Mouse (Mus musculus): Measurements from ENCODE around the gene Ddx28. TPM values are rescaled to one million over a fixed set of nuclear protein-coding genes. Genes with fewer than 3 reads are reported as not detected.
A peak's percentile ranks its signal among the peaks of the same experiment; 100 is the strongest.

Ddx28 gene
- total and polyA plus RNA-seq, 2 experiments from 2014 or later: 10.9 to 25.8 TPM

DNA sequence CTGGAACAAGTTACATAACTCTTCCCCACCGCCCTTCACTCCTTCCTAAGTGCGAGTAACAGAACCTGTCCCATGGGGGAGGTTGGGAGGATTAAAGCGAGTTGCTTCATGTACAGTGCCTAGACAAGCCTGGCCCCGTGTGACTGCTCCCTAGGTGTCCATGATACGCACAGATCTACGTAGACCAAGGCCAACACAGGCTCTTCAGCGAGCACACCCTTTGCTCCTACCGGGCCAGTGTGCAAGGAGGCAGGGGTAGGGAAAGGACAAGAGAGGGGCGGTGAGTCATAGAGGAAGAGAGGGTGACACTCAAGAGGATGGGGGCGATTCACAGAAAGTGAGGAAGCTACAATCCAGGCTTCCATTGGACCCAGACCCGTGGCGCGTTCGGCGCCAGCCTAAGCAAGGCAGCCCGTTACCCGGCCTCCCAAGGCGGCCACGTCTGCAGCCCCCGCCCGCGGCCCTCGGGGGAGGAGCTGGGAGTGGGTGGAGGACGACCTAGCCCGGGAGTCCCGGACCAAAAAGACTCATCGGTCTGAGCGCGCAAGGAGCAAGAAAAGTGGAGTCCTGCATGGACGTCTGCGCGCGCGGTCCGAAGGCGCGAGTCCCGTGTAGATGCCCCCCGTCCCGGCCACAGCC lies 46.3 kb downstream of the Ddx28 start:
- H3K4me1 ChIP-seq (ENCODE audit: control insufficient read depth, insufficient read depth): peaks cover 33% of the 10 kb centered on the region

DNA sequence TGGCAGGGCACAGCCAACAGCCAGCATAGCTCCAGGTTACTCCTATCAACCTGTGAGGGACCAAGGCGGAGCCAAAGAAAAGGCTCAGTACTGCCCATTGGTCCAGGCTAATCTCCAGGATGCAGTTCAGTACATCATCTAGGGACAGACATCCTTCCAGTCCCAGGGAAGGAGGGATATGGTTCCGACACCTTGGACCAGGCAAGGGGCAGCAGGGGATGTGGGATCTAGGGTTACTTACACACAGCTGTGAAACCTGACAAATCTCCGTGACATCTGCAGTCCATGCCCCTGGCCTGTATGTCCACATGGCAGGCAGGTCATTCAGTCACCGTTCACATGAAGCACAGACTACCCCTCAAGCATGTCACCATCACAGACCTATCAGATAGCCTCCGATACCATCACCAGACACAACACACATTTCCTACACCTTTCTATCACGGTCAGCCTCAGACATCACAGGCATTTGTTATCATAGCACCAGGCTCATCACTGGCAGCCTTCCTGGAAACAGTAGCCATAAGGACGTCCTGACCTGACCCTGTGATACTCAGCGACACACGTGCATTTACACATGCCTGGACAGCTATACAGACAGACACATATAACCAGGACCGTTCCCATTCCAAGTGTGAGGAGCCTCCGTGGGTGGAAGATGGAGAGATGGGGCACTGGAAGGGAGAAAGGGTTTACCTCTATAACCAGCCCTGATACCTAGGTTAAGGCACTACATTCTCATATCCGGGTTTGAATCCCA lies 47.0 kb downstream of the Ddx28 start:
- TF ChIP-seq EP300 (IDR thresholded peaks at IDR 0.05; ENCODE audit: low read depth) (no peak), CTCF (IDR thresholded peaks at IDR 0.05; ENCODE audit: low read depth) (no peak)
- Histone ChIP-seq H3K9ac (replicated peaks; ENCODE audit: low read depth, low read length) (peak overlapping the region; percentile 77), H3K4me1 (ENCODE audit: control insufficient read depth, insufficient read depth) (peaks cover 33% of the 10 kb centered on the region), H3K4me3 (ENCODE audit: low read depth, low read length) (peak overlapping the region; percentile 87), H3K27ac (ENCODE audit: low read depth) (peak overlapping the region; percentile 95), H3K4me2 (ENCODE audit: low read depth, low read length) (peak overlapping the region; percentile 78), H3K27me3 (ENCODE audit: control insufficient read depth, insufficient read depth, low read length) (no peaks in the 10 kb centered on the region), H3K36me3 (replicated peaks; ENCODE audit: control insufficient read depth, insufficient read depth, low read length) (peaks cover 10% of the 10 kb centered on the region), H3K9me3 (replicated peaks; ENCODE audit: control insufficient read depth, low read length) (no peaks in the 10 kb centered on the region)
- no peak for ATAC-seq (ENCODE audit: insufficient read depth, low read depth)
- DNase-seq (ENCODE audit: low spot score): no peak
- 35% methylated on average over 12 of the region's 12 CpGs for WGBS

More for the DNA sequence above, 46.3 kb downstream of the Ddx28 start:
- Histone ChIP-seq H3K4me3 (ENCODE audit: low read depth, low read length) (peak overlapping the region; percentile 87), H3K27ac (ENCODE audit: low read depth) (peak overlapping the region; percentile 95), H3K9ac (replicated peaks; ENCODE audit: low read depth, low read length) (peak overlapping the region; percentile 77), H3K36me3 (replicated peaks; ENCODE audit: control insufficient read depth, insufficient read depth, low read length) (peaks cover 3% of the 10 kb centered on the region), H3K9me3 (replicated peaks; ENCODE audit: control insufficient read depth, low read length) (no peaks in the 10 kb centered on the region), H3K4me2 (ENCODE audit: low read depth, low read length) (peak overlapping the region; percentile 78), H3K27me3 (ENCODE audit: control insufficient read depth, insufficient read depth, low read length) (no peaks in the 10 kb centered on the region)
- TF ChIP-seq CTCF (IDR thresholded peaks at IDR 0.05; ENCODE audit: low read depth) (no peak), EP300 (IDR thresholded peaks at IDR 0.05; ENCODE audit: low read depth) (no peak)
- peak; percentile 36 for DNase-seq (ENCODE audit: low spot score)
- peak; percentile 64 for ATAC-seq (ENCODE audit: insufficient read depth, low read depth)
- 2% methylated on average over 37 of the region's 40 CpGs for WGBS

DNA sequence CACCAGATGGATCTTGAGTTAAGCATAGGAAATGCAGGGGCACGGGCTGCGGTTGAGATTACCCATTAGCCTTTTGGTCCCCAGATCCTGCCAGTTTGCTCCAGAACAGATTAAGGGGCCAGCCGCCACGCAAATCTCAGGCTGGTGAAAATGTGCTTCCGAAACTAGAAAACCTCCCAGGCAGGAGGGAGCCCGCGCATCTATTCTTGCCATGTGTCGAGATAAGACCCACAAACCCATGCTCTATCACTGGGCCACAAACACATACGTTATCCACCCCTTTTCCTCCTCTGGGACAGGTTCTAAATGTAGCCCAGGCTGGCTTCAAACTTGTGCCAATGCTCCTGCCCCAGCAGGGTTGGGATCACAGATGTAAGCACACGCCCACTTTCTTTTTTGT lies 50.1 kb downstream of the Ddx28 start:
- no peaks in the 10 kb centered on the region for H3K27me3 ChIP-seq (ENCODE audit: control insufficient read depth, insufficient read depth, low read length)
- no peaks in the 10 kb centered on the region for H3K9me3 ChIP-seq (replicated peaks; ENCODE audit: control insufficient read depth, low read length)
- peaks cover 35% of the 10 kb centered on the region for H3K4me1 ChIP-seq (ENCODE audit: control insufficient read depth, insufficient read depth)
- WGBS: 66% methylated on average over 10 of the region's 10 CpGs
- H3K36me3 ChIP-seq (replicated peaks; ENCODE audit: control insufficient read depth, insufficient read depth, low read length): peaks cover 31% of the 10 kb centered on the region
- H3K27ac ChIP-seq (ENCODE audit: low read depth): no peak overlapping the region
- TF ChIP-seq CTCF (IDR thresholded peaks at IDR 0.05; ENCODE audit: low read depth) (no peak), EP300 (IDR thresholded peaks at IDR 0.05; ENCODE audit: low read depth) (no peak)
- no peak overlapping the region for H3K4me3 ChIP-seq (ENCODE audit: low read depth, low read length)
- no peak for ATAC-seq (ENCODE audit: insufficient read depth, low read depth)
- no peak overlapping the region for H3K4me2 ChIP-seq (ENCODE audit: low read depth, low read length)
- no peak overlapping the region for H3K9ac ChIP-seq (replicated peaks; ENCODE audit: low read depth, low read length)
- DNase-seq (ENCODE audit: low spot score): no peak

DNA sequence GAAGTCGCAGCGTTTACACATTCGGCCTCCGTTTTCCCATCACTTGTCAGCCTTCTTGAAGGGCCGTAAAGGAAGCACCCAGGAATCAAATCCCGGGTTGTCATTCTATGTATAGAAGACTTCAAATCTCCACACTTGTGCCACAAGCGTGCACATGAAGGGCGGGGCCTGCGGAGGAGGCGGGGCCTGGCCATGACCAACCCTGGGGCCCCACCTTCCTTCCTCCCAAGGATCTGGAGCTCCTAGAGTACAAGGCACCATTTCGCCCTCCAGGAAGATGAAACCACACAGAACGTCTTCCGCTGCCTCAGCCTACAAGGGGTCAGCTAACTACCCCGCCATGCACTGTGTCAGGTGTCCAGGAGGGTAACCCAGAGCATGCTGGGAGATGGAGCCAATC lies 50.6 kb downstream of the Ddx28 start:
- TF ChIP-seq CTCF (IDR thresholded peaks at IDR 0.05; ENCODE audit: low read depth): no peak
- no peak for TF ChIP-seq EP300 (IDR thresholded peaks at IDR 0.05; ENCODE audit: low read depth)
- H3K36me3 ChIP-seq (replicated peaks; ENCODE audit: control insufficient read depth, insufficient read depth, low read length): peaks cover 35% of the 10 kb centered on the region
- no peak overlapping the region for H3K9ac ChIP-seq (replicated peaks; ENCODE audit: low read depth, low read length)
- no peak overlapping the region for H3K27ac ChIP-seq (ENCODE audit: low read depth)
- no peaks in the 10 kb centered on the region for H3K27me3 ChIP-seq (ENCODE audit: control insufficient read depth, insufficient read depth, low read length)
- WGBS: 84% methylated on average over 14 of the region's 14 CpGs
- ATAC-seq (ENCODE audit: insufficient read depth, low read depth) (no peak), DNase-seq (ENCODE audit: low spot score) (no peak)
- H3K4me1 ChIP-seq (ENCODE audit: control insufficient read depth, insufficient read depth): peaks cover 33% of the 10 kb centered on the region
- no peak overlapping the region for H3K4me2 ChIP-seq (ENCODE audit: low read depth, low read length)
- H3K4me3 ChIP-seq (ENCODE audit: low read depth, low read length): no peak overlapping the region
- H3K9me3 ChIP-seq (replicated peaks; ENCODE audit: control insufficient read depth, low read length): no peaks in the 10 kb centered on the region

Other genes with a start within 250 kb of the Ddx28 start
- 8.7 and 10.5 TPM in 2 replicates for gene Ranbp10, start 184.5 kb downstream of the Ddx28 start, total RNA-seq (2014; rRNA removed; ENCODE audit: low replicate concordance)
- 6.1 and 6.7 TPM in 2 replicates for gene Ranbp10, start 184.5 kb downstream of the Ddx28 start, polyA plus RNA-seq (2015; fragmentation: Nextera tagmentation; extraction: Ambion mirVana)
- not detected in 2 replicates for gene Tsnaxip1, start 184.2 kb downstream of the Ddx28 start, total RNA-seq (2014; rRNA removed; ENCODE audit: low replicate concordance)
- gene Tsnaxip1, start 184.2 kb downstream of the Ddx28 start, polyA plus RNA-seq (2015; fragmentation: Nextera tagmentation; extraction: Ambion mirVana): 0.30 TPM in 1 of 2 replicates, not detected in the other
- gene Cenpt, start 158.6 kb downstream of the Ddx28 start, total RNA-seq (2014; rRNA removed; ENCODE audit: low replicate concordance): 28.3 and 32.2 TPM in 2 replicates
- gene Cenpt, start 158.6 kb downstream of the Ddx28 start, polyA plus RNA-seq (2015; fragmentation: Nextera tagmentation; extraction: Ambion mirVana): 11.5 and 12.9 TPM in 2 replicates
- 59.5 and 81.1 TPM in 2 replicates for gene Thap11, start 156.8 kb downstream of the Ddx28 start, total RNA-seq (2014; rRNA removed; ENCODE audit: low replicate concordance)
- gene Thap11, start 156.8 kb downstream of the Ddx28 start, polyA plus RNA-seq (2015; fragmentation: Nextera tagmentation; extraction: Ambion mirVana): 35.5 and 36.6 TPM in 2 replicates
- 19.4 and 38.0 TPM in 2 replicates for gene Nutf2, start 151.3 kb downstream of the Ddx28 start, total RNA-seq (2014; rRNA removed; ENCODE audit: low replicate concordance)
- gene Nutf2, start 151.3 kb downstream of the Ddx28 start, polyA plus RNA-seq (2015; fragmentation: Nextera tagmentation; extraction: Ambion mirVana): 135 and 147 TPM in 2 replicates
- 44.3 and 44.9 TPM in 2 replicates for gene Edc4, start 131.0 kb downstream of the Ddx28 start, total RNA-seq (2014; rRNA removed; ENCODE audit: low replicate concordance)
- gene Edc4, start 131.0 kb downstream of the Ddx28 start, polyA plus RNA-seq (2015; fragmentation: Nextera tagmentation; extraction: Ambion mirVana): 15.1 and 18.1 TPM in 2 replicates
- gene Nrn1l, start 118.3 kb downstream of the Ddx28 start, total RNA-seq (2014; rRNA removed; ENCODE audit: low replicate concordance): not detected in 2 replicates
- 0.94 and 1.3 TPM in 2 replicates for gene Nrn1l, start 118.3 kb downstream of the Ddx28 start, polyA plus RNA-seq (2015; fragmentation: Nextera tagmentation; extraction: Ambion mirVana)
- gene Pskh1, start 111.4 kb downstream of the Ddx28 start, total RNA-seq (2014; rRNA removed; ENCODE audit: low replicate concordance): 44.2 and 52.4 TPM in 2 replicates
- gene Pskh1, start 111.4 kb downstream of the Ddx28 start, polyA plus RNA-seq (2015; fragmentation: Nextera tagmentation; extraction: Ambion mirVana): 15.4 and 15.6 TPM in 2 replicates
- not detected in 2 replicates for gene Ctrl, start 78.0 kb downstream of the Ddx28 start, total RNA-seq (2014; rRNA removed; ENCODE audit: low replicate concordance)
- 0.31 and 0.38 TPM in 2 replicates for gene Ctrl, start 78.0 kb downstream of the Ddx28 start, polyA plus RNA-seq (2015; fragmentation: Nextera tagmentation; extraction: Ambion mirVana)
- 77.8 and 87.4 TPM in 2 replicates for gene Psmb10, start 73.4 kb downstream of the Ddx28 start, total RNA-seq (2014; rRNA removed; ENCODE audit: low replicate concordance)
- 95.3 and 101 TPM in 2 replicates for gene Psmb10, start 73.4 kb downstream of the Ddx28 start, polyA plus RNA-seq (2015; fragmentation: Nextera tagmentation; extraction: Ambion mirVana)
- 0.93 TPM in 1 of 2 replicates, not detected in the other for gene Lcat, start 68.5 kb downstream of the Ddx28 start, total RNA-seq (2014; rRNA removed; ENCODE audit: low replicate concordance)
- gene Lcat, start 68.5 kb downstream of the Ddx28 start, polyA plus RNA-seq (2015; fragmentation: Nextera tagmentation; extraction: Ambion mirVana): 0.51 and 0.56 TPM in 2 replicates
- 36.7 and 40.7 TPM in 2 replicates for gene Slc12a4, start 45.8 kb downstream of the Ddx28 start, total RNA-seq (2014; rRNA removed; ENCODE audit: low replicate concordance)
- gene Slc12a4, start 45.8 kb downstream of the Ddx28 start, polyA plus RNA-seq (2015; fragmentation: Nextera tagmentation; extraction: Ambion mirVana): 32.8 and 34.9 TPM in 2 replicates
- not detected in 2 replicates for gene Dpep3, start 32.5 kb downstream of the Ddx28 start, total RNA-seq (2014; rRNA removed; ENCODE audit: low replicate concordance)
- not detected in 2 replicates for gene Dpep3, start 32.5 kb downstream of the Ddx28 start, polyA plus RNA-seq (2015; fragmentation: Nextera tagmentation; extraction: Ambion mirVana)
- gene Dus2, start 20.5 kb downstream of the Ddx28 start, total RNA-seq (2014; rRNA removed; ENCODE audit: low replicate concordance): 8.5 and 9.8 TPM in 2 replicates
- 8.6 and 9.0 TPM in 2 replicates for gene Dus2, start 20.5 kb downstream of the Ddx28 start, polyA plus RNA-seq (2015; fragmentation: Nextera tagmentation; extraction: Ambion mirVana)
- gene Dpep2nb, start 5.9 kb downstream of the Ddx28 start, total RNA-seq (2014; rRNA removed; ENCODE audit: low replicate concordance): not detected in 2 replicates
- 0.20 and 0.21 TPM in 2 replicates for gene Dpep2nb, start 5.9 kb downstream of the Ddx28 start, polyA plus RNA-seq (2015; fragmentation: Nextera tagmentation; extraction: Ambion mirVana)
- 26.6 and 28.3 TPM in 2 replicates for gene Nfatc3, start 47.0 kb upstream of the Ddx28 start, total RNA-seq (2014; rRNA removed; ENCODE audit: low replicate concordance)
- gene Nfatc3, start 47.0 kb upstream of the Ddx28 start, polyA plus RNA-seq (2015; fragmentation: Nextera tagmentation; extraction: Ambion mirVana): 2.0 and 2.4 TPM in 2 replicates
- gene Esrp2, start 125.1 kb upstream of the Ddx28 start, total RNA-seq (2014; rRNA removed; ENCODE audit: low replicate concordance): 9.8 and 10.6 TPM in 2 replicates
- 0.27 and 0.31 TPM in 2 replicates for gene Esrp2, start 125.1 kb upstream of the Ddx28 start, polyA plus RNA-seq (2015; fragmentation: Nextera tagmentation; extraction: Ambion mirVana)
- gene Pla2g15, start 138.5 kb upstream of the Ddx28 start, total RNA-seq (2014; rRNA removed; ENCODE audit: low replicate concordance): 4.5 and 4.7 TPM in 2 replicates
- 5.0 and 5.4 TPM in 2 replicates for gene Pla2g15, start 138.5 kb upstream of the Ddx28 start, polyA plus RNA-seq (2015; fragmentation: Nextera tagmentation; extraction: Ambion mirVana)
- 15.6 and 18.6 TPM in 2 replicates for gene Slc7a6, start 157.0 kb upstream of the Ddx28 start, total RNA-seq (2014; rRNA removed; ENCODE audit: low replicate concordance)
- gene Slc7a6, start 157.0 kb upstream of the Ddx28 start, polyA plus RNA-seq (2015; fragmentation: Nextera tagmentation; extraction: Ambion mirVana): 15.4 and 18.2 TPM in 2 replicates
- gene Slc7a6os, start 199.1 kb upstream of the Ddx28 start, total RNA-seq (2014; rRNA removed; ENCODE audit: low replicate concordance): 22.4 and 38.3 TPM in 2 replicates
- 13.5 and 14.9 TPM in 2 replicates for gene Slc7a6os, start 199.1 kb upstream of the Ddx28 start, polyA plus RNA-seq (2015; fragmentation: Nextera tagmentation; extraction: Ambion mirVana)
- gene Prmt7, start 199.1 kb upstream of the Ddx28 start, total RNA-seq (2014; rRNA removed; ENCODE audit: low replicate concordance): 40.2 and 49.1 TPM in 2 replicates
- 21.8 and 23.8 TPM in 2 replicates for gene Prmt7, start 199.1 kb upstream of the Ddx28 start, polyA plus RNA-seq (2015; fragmentation: Nextera tagmentation; extraction: Ambion mirVana)